Mouse (Mus musculus): ENCODE data around the gene Pik3r2.

Gene Pik3r2

DNA sequence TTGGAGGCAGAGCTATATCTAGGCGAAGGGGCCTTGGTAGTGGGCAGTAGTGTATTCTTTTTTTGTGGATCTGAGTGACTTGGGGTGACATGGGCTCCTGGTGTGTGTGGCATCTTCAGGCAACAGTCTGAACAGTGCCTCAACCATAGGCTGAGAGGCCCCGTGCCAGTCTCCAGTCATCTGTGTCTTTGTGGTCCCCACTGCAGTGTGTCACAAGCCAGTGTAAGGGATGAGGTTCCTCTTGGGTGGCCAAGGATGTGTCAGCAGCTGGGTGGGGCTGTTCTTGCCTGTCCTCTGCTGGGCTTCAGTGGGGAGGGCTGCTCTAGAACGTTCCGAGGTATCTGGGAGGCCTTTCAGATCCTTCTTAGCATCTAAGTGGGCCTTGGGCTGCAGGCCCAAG lies 45.6 kb downstream of the Pik3r2 start:
- no peak for DNase-seq

DNA sequence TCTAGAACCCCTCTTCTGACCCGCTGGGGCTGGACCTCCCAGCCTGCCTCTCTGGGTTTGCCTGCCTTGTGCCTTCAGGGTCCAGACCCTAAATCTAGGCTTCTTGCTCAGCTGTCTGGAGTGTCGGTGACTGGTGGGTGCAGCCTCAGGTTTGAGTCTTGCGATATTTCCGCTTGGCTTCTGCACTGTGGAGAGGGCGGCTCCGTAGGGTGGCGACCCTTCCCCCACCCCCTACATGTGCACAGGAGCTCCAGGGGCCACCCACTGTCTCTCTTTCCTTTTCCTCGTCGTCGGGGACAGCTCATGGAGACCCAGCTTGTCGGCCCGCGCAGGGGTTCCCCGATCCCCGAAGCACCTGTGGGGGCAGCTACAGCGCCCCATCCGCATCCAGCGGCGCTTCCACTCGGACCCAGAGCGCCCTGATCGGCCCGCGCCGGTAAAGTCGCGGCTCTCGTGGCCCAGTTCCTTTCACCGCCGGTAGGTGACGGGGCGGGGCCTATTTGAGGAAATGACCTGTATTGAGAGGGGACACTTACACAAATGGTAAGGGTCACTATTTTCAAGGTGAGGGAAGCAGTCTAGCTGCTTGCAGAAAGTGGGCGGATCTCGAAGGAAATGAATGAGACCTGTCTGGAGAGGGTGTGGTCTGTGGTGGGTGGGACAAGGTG lies 46.6 kb downstream of the Pik3r2 start:
- DNase-seq: peak; percentile 38

DNA sequence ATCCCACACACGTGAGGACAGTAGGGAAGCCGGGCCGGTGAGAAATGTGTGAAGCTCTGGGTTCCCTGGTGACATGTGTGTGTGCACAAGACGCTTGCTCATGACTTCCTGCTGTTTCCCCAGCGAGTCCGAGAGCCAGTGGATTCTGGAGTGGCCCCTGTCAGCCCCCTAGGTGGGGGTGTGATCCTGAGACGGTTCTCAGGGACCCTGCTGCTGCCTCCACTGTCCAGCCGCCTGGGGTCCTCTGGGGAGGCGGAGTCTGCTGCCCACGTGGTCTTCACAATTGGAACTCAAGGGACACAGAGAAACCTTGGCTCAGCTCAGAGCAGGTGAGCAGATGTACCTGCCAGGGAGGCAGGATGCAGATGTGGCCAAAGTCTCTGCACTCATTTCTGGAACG lies 49.8 kb downstream of the Pik3r2 start:
- no peak for DNase-seq

GRCm38 (mm10) chr8:70725792-70726447 lies 50.6 kb downstream of the Pik3r2 start:
- no peak for DNase-seq

DNA sequence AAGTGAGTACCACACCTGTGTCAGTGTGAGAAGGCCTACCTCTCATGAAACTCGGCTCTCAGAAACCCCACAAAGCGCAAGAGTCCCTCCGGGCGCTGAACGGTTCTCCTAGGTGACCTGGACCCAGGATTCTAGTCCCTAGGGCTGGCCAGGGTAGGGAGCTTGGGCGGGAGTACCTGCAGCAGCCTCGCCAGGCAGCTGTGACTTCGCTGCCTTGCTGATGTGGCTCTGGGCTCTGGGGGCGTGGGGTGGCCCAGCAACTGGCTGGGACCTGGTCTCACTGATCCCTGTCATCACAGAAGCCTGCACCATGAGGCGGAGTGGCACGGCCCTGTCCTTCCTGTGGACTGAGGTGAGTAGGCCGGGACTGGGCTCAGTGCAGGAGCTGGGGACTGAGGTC lies 52.3 kb downstream of the Pik3r2 start:
- DNase-seq: no peak

GRCm38 (mm10) chr8:70723486-70724210 lies 52.9 kb downstream of the Pik3r2 start, which contains the start of gene Pde4c:
Gene Pde4c (plus strand): TSS chr8:70723720.
- no peak for DNase-seq

DNA sequence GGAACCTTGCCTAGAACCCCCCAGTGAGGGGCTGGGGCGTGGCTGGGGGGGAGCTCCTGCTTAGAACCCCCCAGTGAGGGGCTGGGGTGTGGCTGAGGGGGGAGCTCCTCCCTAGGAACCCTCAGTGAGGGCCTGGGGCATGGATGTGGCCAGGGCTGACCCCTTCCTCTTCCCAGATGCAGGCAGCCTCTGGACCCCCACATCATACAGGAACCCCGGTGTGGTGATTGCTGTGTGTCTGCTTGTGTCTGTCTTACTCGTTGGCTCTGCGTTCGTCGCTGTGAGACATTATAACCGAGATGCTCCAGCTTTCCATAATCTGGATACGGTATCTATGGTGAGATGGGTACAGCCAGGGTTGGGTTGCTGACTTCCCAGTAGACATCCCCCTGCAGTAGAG lies 54.9 kb downstream of the Pik3r2 start:
- no peak for DNase-seq

DNA sequence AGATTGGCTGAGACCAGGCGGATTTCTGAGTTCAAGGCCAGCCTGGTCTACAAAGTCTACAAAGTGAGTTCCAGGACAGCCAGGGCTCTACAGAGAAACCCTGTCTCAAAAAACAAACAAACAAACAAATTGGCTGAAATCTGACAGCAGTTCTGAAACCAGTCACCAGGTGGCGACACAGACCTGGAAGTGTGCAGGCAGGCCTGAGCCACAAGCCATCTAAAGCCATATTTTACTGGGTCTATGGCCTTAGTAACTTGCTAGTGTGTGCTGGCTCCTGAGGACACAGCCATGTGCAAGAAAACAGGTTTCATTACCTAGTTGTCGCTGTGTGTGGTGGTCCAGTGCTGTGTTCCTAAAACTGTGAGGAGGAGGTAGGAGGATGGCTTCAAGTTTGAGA lies 55.8 kb downstream of the Pik3r2 start:
- peak; percentile 75 for DNase-seq

DNA sequence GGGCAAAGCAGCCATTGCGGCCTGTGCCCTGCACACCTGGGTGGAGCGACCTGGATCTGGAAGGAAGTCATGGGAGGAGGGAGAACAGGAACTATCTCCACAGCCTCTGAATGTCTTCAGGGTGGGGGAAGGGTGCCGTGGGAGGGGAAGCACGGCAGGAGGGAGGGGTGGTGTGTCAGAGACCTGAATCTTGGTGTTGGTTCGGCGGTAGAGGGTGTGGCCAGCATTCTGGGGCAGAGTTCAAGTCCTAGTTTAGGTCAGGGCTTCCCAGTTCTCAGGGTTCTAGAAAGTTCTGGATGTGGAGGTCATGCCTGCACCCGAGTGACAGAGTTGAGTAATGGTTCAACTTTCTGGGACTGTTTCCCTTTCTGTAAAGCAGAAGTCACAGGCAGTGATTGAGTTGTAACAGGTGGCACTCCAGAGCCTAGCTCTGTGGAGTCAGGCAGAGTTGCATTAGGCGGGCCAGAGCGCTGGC lies 56.7 kb downstream of the Pik3r2 start:
- no peak for DNase-seq

- peak; percentile 87 for DNase-seq
Observed at GRCm38 (mm10) chr8:70718297-70718696, 58.2 kb downstream of the Pik3r2 start, which contains the start of gene Gm3336. Gene Gm3336 (plus strand): TSS chr8:70718543.

Data from thymus, postnatal 25 days (tissue).